Mouse (Mus musculus): ENCODE results near the gene Klf13.

The Klf13 gene

GRCm38 (mm10) chr7:63956981-63957713, 18.4 kb upstream of the Klf13 start:
- no peak for DNase-seq (ENCODE audit: low read depth, low spot score)
- H3K36me3 ChIP-seq (ENCODE audit: control insufficient read depth, insufficient read depth, low read length, poor library complexity, severe bottlenecking), result no peaks in the 10 kb centered on the region

GRCm38 (mm10) chr7:63956138-63956823, 17.6 kb upstream of the Klf13 start:
- DNase-seq (ENCODE audit: low read depth, low spot score), result no peak
- H3K36me3 ChIP-seq (ENCODE audit: control insufficient read depth, insufficient read depth, low read length, poor library complexity, severe bottlenecking), result no peaks in the 10 kb centered on the region
- no peaks in the 10 kb centered on the region for H3K27me3 ChIP-seq (ENCODE audit: control insufficient read depth, insufficient read depth, low read length, poor library complexity, severe bottlenecking)

More at GRCm38 (mm10) chr7:63956981-63957713, 18.4 kb upstream of the Klf13 start:
- H3K27me3 ChIP-seq (ENCODE audit: control insufficient read depth, insufficient read depth, low read length, poor library complexity, severe bottlenecking), result no peaks in the 10 kb centered on the region

DNA sequence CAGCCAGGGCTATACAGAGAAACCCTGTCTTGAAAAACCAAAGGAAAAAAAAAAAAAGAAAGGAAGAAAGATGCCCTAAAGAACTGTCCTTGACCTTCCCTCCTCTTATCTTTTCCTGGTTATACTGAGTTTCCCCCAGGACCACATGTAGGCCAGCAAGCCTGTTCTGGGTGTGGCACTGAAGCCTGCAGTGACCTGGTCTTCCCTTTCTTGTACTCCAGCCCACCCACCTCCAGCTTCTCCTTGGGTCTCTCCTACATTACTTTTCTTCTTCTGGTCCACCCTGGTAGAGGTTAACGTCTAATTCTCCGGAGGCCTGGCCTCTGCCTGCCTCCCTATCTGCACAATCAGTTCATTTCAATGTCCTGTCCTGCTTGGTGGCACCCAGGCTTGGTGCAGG, 16.7 kb upstream of the Klf13 start:
- Histone ChIP-seq H3K27me3 (ENCODE audit: control insufficient read depth, insufficient read depth, low read length, poor library complexity, severe bottlenecking) (no peaks in the 10 kb centered on the region), H3K36me3 (ENCODE audit: control insufficient read depth, insufficient read depth, low read length, poor library complexity, severe bottlenecking) (no peaks in the 10 kb centered on the region)
- DNase-seq (ENCODE audit: low read depth, low spot score), result no peak

DNA sequence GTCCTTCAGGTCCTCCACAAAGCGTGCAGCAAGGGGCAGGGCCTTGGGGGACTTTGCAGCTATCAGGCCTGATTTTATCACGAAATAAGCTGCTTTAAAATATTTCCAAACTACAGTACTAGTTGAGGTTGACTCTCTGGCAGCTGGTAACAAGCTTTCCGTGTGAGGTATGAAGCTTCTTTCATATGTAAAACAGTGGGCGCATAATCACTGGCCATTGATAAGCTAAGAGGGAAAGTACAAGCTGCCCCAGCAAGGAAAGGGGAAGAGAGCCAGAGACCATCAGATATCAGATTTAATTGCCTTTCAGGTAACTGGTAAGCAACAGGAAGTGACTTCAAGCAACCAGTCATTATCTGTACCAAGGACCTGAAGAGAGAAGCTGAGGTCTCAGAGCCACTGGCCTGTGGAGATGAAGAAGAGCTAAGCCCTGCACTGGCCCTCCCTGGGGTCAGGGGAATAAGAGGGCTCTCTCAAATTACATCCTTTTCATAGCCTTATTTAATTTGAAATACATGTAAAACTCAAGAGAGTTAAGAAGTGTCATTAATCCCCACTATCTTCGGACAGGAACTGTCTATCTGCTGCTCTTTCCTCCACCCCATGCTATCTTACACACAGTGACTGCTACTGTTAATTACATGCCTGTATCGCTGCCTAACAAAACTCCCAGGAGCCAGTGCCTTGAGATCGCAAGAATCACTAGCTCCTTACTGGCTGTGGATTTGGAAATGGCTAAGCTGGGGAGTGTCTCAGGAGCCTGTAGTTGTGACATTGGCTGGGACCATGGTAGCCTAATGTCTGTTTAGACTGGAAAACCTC, 13.6 kb upstream of the Klf13 start:
- no peaks in the 10 kb centered on the region for H3K27me3 ChIP-seq (ENCODE audit: control insufficient read depth, insufficient read depth, low read length, poor library complexity, severe bottlenecking)
- DNase-seq (ENCODE audit: low read depth, low spot score), result peak; percentile 57
- no peaks in the 10 kb centered on the region for H3K36me3 ChIP-seq (ENCODE audit: control insufficient read depth, insufficient read depth, low read length, poor library complexity, severe bottlenecking)

DNA sequence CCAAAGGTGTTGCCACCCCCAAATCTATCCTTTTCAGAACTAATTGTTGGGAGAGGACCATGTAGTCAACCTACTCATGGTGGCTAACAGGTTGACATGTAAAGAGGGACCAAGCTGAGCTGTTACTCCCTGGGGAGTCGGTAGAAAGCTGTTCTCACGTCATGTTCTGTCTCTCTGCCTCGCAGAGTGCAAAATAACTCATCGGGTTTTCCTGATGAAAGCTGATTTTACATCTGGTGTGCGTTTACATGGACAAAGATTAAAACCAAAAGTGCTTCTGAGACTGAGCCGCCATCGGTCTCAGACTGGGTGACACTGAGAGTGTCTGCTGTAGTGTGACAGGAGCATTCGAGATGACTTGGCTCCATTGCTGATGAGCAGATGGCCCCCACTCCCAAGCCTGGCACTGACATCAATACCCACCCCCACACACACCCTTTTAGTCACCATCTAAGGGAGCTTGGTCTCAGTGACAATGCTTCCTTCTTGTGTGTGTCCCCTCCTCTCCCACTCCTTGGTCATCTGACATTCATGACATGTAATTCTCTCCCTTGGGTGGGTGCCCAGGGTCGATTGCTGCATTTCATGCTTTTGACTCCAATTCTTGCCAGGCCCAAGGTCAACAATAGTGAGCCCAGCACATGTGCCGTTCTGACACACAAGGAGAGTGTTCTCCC, 12.4 kb upstream of the Klf13 start:
- H3K27me3 ChIP-seq (ENCODE audit: control insufficient read depth, insufficient read depth, low read length, poor library complexity, severe bottlenecking), result no peaks in the 10 kb centered on the region
- DNase-seq (ENCODE audit: low read depth, low spot score), result no peak
- no peaks in the 10 kb centered on the region for H3K36me3 ChIP-seq (ENCODE audit: control insufficient read depth, insufficient read depth, low read length, poor library complexity, severe bottlenecking)

GRCm38 (mm10) chr7:63949176-63949575, 10.5 kb upstream of the Klf13 start:
- no peak for DNase-seq (ENCODE audit: low read depth, low spot score)
- no peaks in the 10 kb centered on the region for H3K27me3 ChIP-seq (ENCODE audit: control insufficient read depth, insufficient read depth, low read length, poor library complexity, severe bottlenecking)
- H3K36me3 ChIP-seq (ENCODE audit: control insufficient read depth, insufficient read depth, low read length, poor library complexity, severe bottlenecking), result no peaks in the 10 kb centered on the region

GRCm38 (mm10) chr7:63947514-63948487, 9.1 kb upstream of the Klf13 start:
- H3K36me3 ChIP-seq (ENCODE audit: control insufficient read depth, insufficient read depth, low read length, poor library complexity, severe bottlenecking), result no peaks in the 10 kb centered on the region
- no peak for DNase-seq (ENCODE audit: low read depth, low spot score)
- no peaks in the 10 kb centered on the region for H3K27me3 ChIP-seq (ENCODE audit: control insufficient read depth, insufficient read depth, low read length, poor library complexity, severe bottlenecking)

- DNase-seq (ENCODE audit: low read depth, low spot score), result no peak
- Histone ChIP-seq H3K36me3 (ENCODE audit: control insufficient read depth, insufficient read depth, low read length, poor library complexity, severe bottlenecking) (no peaks in the 10 kb centered on the region), H3K27me3 (ENCODE audit: control insufficient read depth, insufficient read depth, low read length, poor library complexity, severe bottlenecking) (no peaks in the 10 kb centered on the region)
Measured at GRCm38 (mm10) chr7:63943946-63944345, 5.2 kb upstream of the Klf13 start.

GRCm38 (mm10) chr7:63941501-63941900, 2.8 kb upstream of the Klf13 start:
- Histone ChIP-seq H3K27me3 (ENCODE audit: control insufficient read depth, insufficient read depth, low read length, poor library complexity, severe bottlenecking) (no peaks in the 10 kb centered on the region), H3K36me3 (ENCODE audit: control insufficient read depth, insufficient read depth, low read length, poor library complexity, severe bottlenecking) (no peaks in the 10 kb centered on the region)
- DNase-seq (ENCODE audit: low read depth, low spot score), result no peak

DNA sequence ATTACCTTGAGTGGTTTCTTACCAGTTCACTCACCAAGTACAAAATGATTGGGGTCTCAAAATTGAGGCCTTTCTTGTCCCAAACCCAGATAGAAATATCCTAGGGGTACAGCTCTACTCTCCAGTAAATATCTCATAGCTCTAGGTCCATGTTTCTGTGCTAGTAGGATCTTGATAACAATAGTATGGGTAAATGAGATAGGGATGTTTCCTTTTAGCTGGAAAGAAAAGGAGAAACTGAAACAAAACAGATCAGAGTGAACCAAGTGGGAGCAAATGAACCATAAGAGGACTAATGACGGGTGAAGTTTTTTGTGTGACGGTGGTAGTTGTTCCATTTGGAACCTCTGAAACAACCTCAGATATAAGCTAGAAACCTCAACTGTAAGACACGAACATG, 2.3 kb upstream of the Klf13 start:
- DNase-seq (ENCODE audit: low read depth, low spot score), result no peak
- no peaks in the 10 kb centered on the region for H3K36me3 ChIP-seq (ENCODE audit: control insufficient read depth, insufficient read depth, low read length, poor library complexity, severe bottlenecking)
- H3K27me3 ChIP-seq (ENCODE audit: control insufficient read depth, insufficient read depth, low read length, poor library complexity, severe bottlenecking), result no peaks in the 10 kb centered on the region

GRCm38 (mm10) chr7:63940321-63940720, 1.6 kb upstream of the Klf13 start:
- DNase-seq (ENCODE audit: low read depth, low spot score), result no peak
- peaks cover 2% of the 10 kb centered on the region; the same call in 1 of the 2 replicates for H3K36me3 ChIP-seq (ENCODE audit: control insufficient read depth, insufficient read depth, low read length, poor library complexity, severe bottlenecking)
- H3K27me3 ChIP-seq (ENCODE audit: control insufficient read depth, insufficient read depth, low read length, poor library complexity, severe bottlenecking), result no peaks in the 10 kb centered on the region

DNA sequence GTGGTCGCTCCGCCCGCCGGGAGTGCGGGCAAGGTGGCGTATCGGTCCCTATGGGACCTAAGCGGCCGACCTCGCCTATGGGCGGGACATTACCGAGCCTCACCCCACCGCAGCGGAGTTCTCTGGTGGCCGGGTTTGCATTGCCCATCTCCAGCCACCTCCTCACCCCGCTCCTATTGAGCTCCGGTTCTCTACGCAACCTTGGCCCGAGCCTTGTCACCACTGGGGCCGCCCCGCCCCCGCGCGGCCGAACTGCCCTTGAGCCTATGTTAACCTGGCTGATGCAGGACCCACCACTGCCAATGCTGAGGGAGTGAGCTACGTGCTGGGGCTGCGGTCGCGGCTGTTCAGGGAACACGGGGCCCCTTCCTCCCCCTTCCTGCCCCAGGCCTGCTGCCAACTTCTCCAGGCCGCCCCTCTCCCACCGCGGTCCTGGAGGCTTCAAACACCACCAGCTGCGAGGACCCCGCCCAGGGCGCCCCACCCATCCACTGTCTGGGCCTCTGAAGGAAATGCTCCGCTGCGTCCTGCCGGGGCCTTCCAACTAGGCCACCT, 759 bp upstream of the Klf13 start:
- DNase-seq (ENCODE audit: low read depth, low spot score), result no peak
- no peaks in the 10 kb centered on the region for H3K27me3 ChIP-seq (ENCODE audit: control insufficient read depth, insufficient read depth, low read length, poor library complexity, severe bottlenecking)

GRCm38 (mm10) chr7:63938066-63938913, 425 bp downstream of the Klf13 start:
- Histone ChIP-seq H3K36me3 (ENCODE audit: control insufficient read depth, insufficient read depth, low read length, poor library complexity, severe bottlenecking) (peaks cover 2% of the 10 kb centered on the region; the same call in 1 of the 2 replicates), H3K27me3 (ENCODE audit: control insufficient read depth, insufficient read depth, low read length, poor library complexity, severe bottlenecking) (no peaks in the 10 kb centered on the region)
- DNase-seq (ENCODE audit: low read depth, low spot score), result no peak

More for the DNA sequence above, 759 bp upstream of the Klf13 start:
- H3K36me3 ChIP-seq (ENCODE audit: control insufficient read depth, insufficient read depth, low read length, poor library complexity, severe bottlenecking), result peaks cover 2% of the 10 kb centered on the region; the same call in 1 of the 2 replicates

All from splenic B cell, adult 2 months (primary cell).